Mouse (Mus musculus) left cerebral cortex, adult 2 months (tissue): Measurements from ENCODE around the gene Camta1. TPM values are rescaled to one million over a fixed set of nuclear protein-coding genes. Genes with fewer than 3 reads are reported as not detected.

Experiments used
- DNase-seq, 2 experiments: peaks; one replicate each; pipeline ENCODE4 v3.0.0; 2021 to 2022; ENCODE audit warnings: low spot score in 2 of 2, mixed read lengths in 1 of 2; ENCODE audit errors: extremely low spot score in 1 of 2
- H3K27ac ChIP-seq: fragments of 200-600 bp; 2 replicates; pipeline ENCODE4 v1.8.1; 2022
- H3K4me3 ChIP-seq: fragments of 200-600 bp; 2 replicates; pipeline ENCODE4 v1.8.1; 2022
- CTCF ChIP-seq: fragments of 200-600 bp; IDR thresholded peaks from 2 replicates; pipeline ENCODE4 v1.8.1; 2022; ENCODE audit warnings: antibody characterized with exemption, mild to moderate bottlenecking, moderate library complexity
- intact Hi-C: fragments of 180-260 bp; cut with DNase I; formaldehyde crosslinking; loops from one replicate; pipeline ENCODE4 v1.15.1; 2025
- total RNA-seq, 2 experiments: library from RNA; stranded (reverse); gene quantifications; 2 replicates each; pipeline ENCODE4 v1.2.3; 2021

The Camta1 gene
- total RNA-seq, 2 experiments from 2014 or later, result 242 to 255 TPM

- peak; percentile 33 to 37 for DNase-seq
- peak; percentile 92 for TF ChIP-seq CTCF
- Histone ChIP-seq H3K27ac (no peak overlapping the region), H3K4me3 (no peak overlapping the region)
- intact Hi-C loops, result loop anchor here (5.0 kb wide), 4 partner anchors 147 to 522 kb away; no protein-coding TSS in a partner anchor
Observed at GRCm38 (mm10) chr4:151334951-151335742, 526.5 kb downstream of the Camta1 start.

GRCm38 (mm10) chr4:151332074-151332849 lies 529.4 kb downstream of the Camta1 start:
- intact Hi-C loops, result loop anchor here (5.0 kb wide), 1 partner anchor 525 kb away; no protein-coding TSS in a partner anchor
- TF ChIP-seq CTCF, result no peak

GRCm38 (mm10) chr4:151330983-151331382 lies 530.7 kb downstream of the Camta1 start:
- intact Hi-C loops, result loop anchor here (5.0 kb wide), 1 partner anchor 526 kb away; no protein-coding TSS in a partner anchor
- no peak overlapping the region for H3K27ac ChIP-seq

More at GRCm38 (mm10) chr4:151332074-151332849, 529.4 kb downstream of the Camta1 start:
- DNase-seq, result no peak
- Histone ChIP-seq H3K4me3 (no peak overlapping the region), H3K27ac (no peak overlapping the region)

GRCm38 (mm10) chr4:151328071-151328470 lies 533.6 kb downstream of the Camta1 start:
- DNase-seq, result no peak
- no peak overlapping the region for H3K27ac ChIP-seq
- H3K4me3 ChIP-seq, result no peak overlapping the region
- intact Hi-C loops, result no loop called here
- TF ChIP-seq CTCF, result no peak

More at GRCm38 (mm10) chr4:151330983-151331382, 530.7 kb downstream of the Camta1 start:
- no peak overlapping the region for H3K4me3 ChIP-seq
- no peak for DNase-seq
- peak; percentile 55 for TF ChIP-seq CTCF

- no peak overlapping the region for H3K27ac ChIP-seq
- H3K4me3 ChIP-seq, result no peak overlapping the region
- intact Hi-C loops, result no loop called here
- no peak for TF ChIP-seq CTCF
- no peak for DNase-seq
Observed at GRCm38 (mm10) chr4:151326971-151327686, 534.5 kb downstream of the Camta1 start.

GRCm38 (mm10) chr4:151316428-151316827 lies 545.2 kb downstream of the Camta1 start:
- H3K4me3 ChIP-seq, result no peak overlapping the region
- no peak for DNase-seq
- no peak for TF ChIP-seq CTCF
- H3K27ac ChIP-seq, result no peak overlapping the region
- intact Hi-C loops, result no loop called here

- Histone ChIP-seq H3K4me3 (no peak overlapping the region), H3K27ac (no peak overlapping the region)
- TF ChIP-seq CTCF, result no peak
- DNase-seq, result no peak
- intact Hi-C loops, result no loop called here
Observed at GRCm38 (mm10) chr4:151315726-151316125, 546.0 kb downstream of the Camta1 start.

GRCm38 (mm10) chr4:151310773-151311172 lies 550.9 kb downstream of the Camta1 start:
- Histone ChIP-seq H3K4me3 (no peak overlapping the region), H3K27ac (no peak overlapping the region)
- TF ChIP-seq CTCF, result no peak
- intact Hi-C loops, result no loop called here
- no peak for DNase-seq

GRCm38 (mm10) chr4:151310056-151310685 lies 551.5 kb downstream of the Camta1 start:
- Histone ChIP-seq H3K4me3 (no peak overlapping the region), H3K27ac (no peak overlapping the region)
- intact Hi-C loops, result no loop called here
- TF ChIP-seq CTCF, result no peak
- no peak for DNase-seq

GRCm38 (mm10) chr4:151306890-151307289 lies 554.8 kb downstream of the Camta1 start:
- peak overlapping the region; percentile 45 for H3K27ac ChIP-seq
- peak in 1 of 2 experiments; percentile 45 for DNase-seq

GRCm38 (mm10) chr4:151306311-151306765 lies 555.3 kb downstream of the Camta1 start:
- H3K4me3 ChIP-seq, result no peak overlapping the region
- peak overlapping the region; percentile 45 for H3K27ac ChIP-seq
- TF ChIP-seq CTCF, result no peak
- DNase-seq, result peak in 1 of 2 experiments; percentile 13
- intact Hi-C loops, result no loop called here

More at GRCm38 (mm10) chr4:151306890-151307289, 554.8 kb downstream of the Camta1 start:
- TF ChIP-seq CTCF, result no peak
- no peak overlapping the region for H3K4me3 ChIP-seq
- intact Hi-C loops, result no loop called here
